Mouse (Mus musculus) megakaryocyte, embryonic 14.5 days (primary cell): ENCODE measurements at regions not wholly inside any gene's neighbourhood (a gene's known extent, or its start where the extent isn't known, plus 50 kb on each side); places are given as distances from the start of the nearest gene placed in this dataset.

Source experiments
- FLI1 ChIP-seq: IDR thresholded peaks from 2 replicates; pipeline ENCODE4 v1.6.1; 2012; ENCODE audit warnings: low read length, inconsistent platforms, mixed read lengths
- GATA1 ChIP-seq: IDR thresholded peaks from 3 replicates; pipeline ENCODE4 v1.6.1; 2012; ENCODE audit warnings: mixed read lengths, low read length, inconsistent platforms, borderline replicate concordance

GRCm38 (mm10) chr19:59742946-59743345, 200.5 kb downstream of the Rab11fip2 start:
- TF ChIP-seq FLI1 (no peak), GATA1 (no peak)
